Mouse (Mus musculus) forebrain, embryonic 14.5 days (tissue): ENCODE measurements around the gene Pola2. TPM values are rescaled to one million over a fixed set of nuclear protein-coding genes. Genes with fewer than 3 reads are reported as not detected.

Source experiments
- ATAC-seq: fragments of 200-750 bp; cut with Nextera tagmentation; 2 replicates; pipeline ENCODE4 v1.8.0; 2017; ENCODE audit warnings: mild to moderate bottlenecking, moderate library complexity
- DNase-seq: peaks from one replicate; pipeline ENCODE4 v3.0.0-alpha.2; 2015; ENCODE audit warnings: low spot score
- H3K27ac ChIP-seq: fragments of 300-500 bp; sonication (generic); 2 replicates; pipeline ENCODE4 v1.5.1; 2014; ENCODE audit warnings: low read depth, mild to moderate bottlenecking, control low read depth, low read length, moderate library complexity
- H3K27me3 ChIP-seq: fragments of 300-500 bp; sonication (generic); replicated peaks from 2 replicates; pipeline ENCODE4 v1.6.1; 2014; ENCODE audit warnings: low read length, control low read depth, mixed read lengths; ENCODE audit not compliant: control insufficient read depth, insufficient read depth
- H3K36me3 ChIP-seq: fragments of 300-500 bp; sonication (generic); 2 replicates; pipeline ENCODE4 v1.6.1; 2014; ENCODE audit warnings: low read length, control low read depth; ENCODE audit not compliant: control insufficient read depth, insufficient read depth
- H3K4me1 ChIP-seq: fragments of 300-500 bp; sonication (generic); 2 replicates; pipeline ENCODE4 v1.6.1; 2014; ENCODE audit warnings: antibody characterized with exemption, low read length, control low read depth; ENCODE audit not compliant: control insufficient read depth, insufficient read depth
- H3K4me2 ChIP-seq: fragments of 300-500 bp; sonication (generic); 2 replicates; pipeline ENCODE4 v1.6.1; 2014; ENCODE audit warnings: mild to moderate bottlenecking, control low read depth, low read length
- H3K4me3 ChIP-seq: fragments of 300-500 bp; sonication (generic); 2 replicates; pipeline ENCODE4 v1.5.1; 2014; ENCODE audit warnings: low read depth, low read length, control low read depth
- H3K9ac ChIP-seq: fragments of 300-500 bp; sonication (generic); 2 replicates; pipeline ENCODE4 v1.6.1; 2014; ENCODE audit warnings: mild to moderate bottlenecking, low read length, control low read depth, moderate library complexity
- H3K9me3 ChIP-seq: fragments of 300-500 bp; sonication (generic); replicated peaks from 2 replicates; pipeline ENCODE4 v1.6.1; 2016; ENCODE audit warnings: low read length, control low read depth, mixed read lengths; ENCODE audit not compliant: control insufficient read depth
- WGBS: fragments of 180-500 bp; shearing (Covaris S2); extraction: QIAGEN DNeasy Blood & Tissue Kit; methylation state at CpG from one replicate; pipeline ENCODE4 v1.1.7; 2014; 5-methylcytosine and 5-hydroxymethylcytosine counted together
- polyA plus RNA-seq: library from polyadenylated mRNA; unstranded; fragments of >200 nt; fragmentation: Nextera tagmentation; extraction: Ambion mirVana; gene quantifications from 2 replicates; pipeline ENCODE4 v1.2.1, GENCODE M21; 2014

Gene Pola2
- polyA plus RNA-seq, 1 experiment from 2014 or later, result 41.1 TPM

GRCm38 (mm10) chr19:5956685-5957084 is 7.3 kb downstream of the Pola2 start:
- Histone ChIP-seq H3K9me3 (no peaks in the 10 kb centered on the region), H3K27ac (no peak overlapping the region), H3K4me1 (no peaks in the 10 kb centered on the region), H3K9ac (no peak overlapping the region), H3K4me2 (no peak overlapping the region), H3K36me3 (peaks cover 51% of the 10 kb centered on the region), H3K27me3 (no peaks in the 10 kb centered on the region), H3K4me3 (no peak overlapping the region)
- ATAC-seq (0 out of 2 replicates have a peak, but pooled peaks have one; percentile 58), DNase-seq (peak; percentile 75)
- 19% methylated on average over 3 of the region's 3 CpGs for WGBS

DNA sequence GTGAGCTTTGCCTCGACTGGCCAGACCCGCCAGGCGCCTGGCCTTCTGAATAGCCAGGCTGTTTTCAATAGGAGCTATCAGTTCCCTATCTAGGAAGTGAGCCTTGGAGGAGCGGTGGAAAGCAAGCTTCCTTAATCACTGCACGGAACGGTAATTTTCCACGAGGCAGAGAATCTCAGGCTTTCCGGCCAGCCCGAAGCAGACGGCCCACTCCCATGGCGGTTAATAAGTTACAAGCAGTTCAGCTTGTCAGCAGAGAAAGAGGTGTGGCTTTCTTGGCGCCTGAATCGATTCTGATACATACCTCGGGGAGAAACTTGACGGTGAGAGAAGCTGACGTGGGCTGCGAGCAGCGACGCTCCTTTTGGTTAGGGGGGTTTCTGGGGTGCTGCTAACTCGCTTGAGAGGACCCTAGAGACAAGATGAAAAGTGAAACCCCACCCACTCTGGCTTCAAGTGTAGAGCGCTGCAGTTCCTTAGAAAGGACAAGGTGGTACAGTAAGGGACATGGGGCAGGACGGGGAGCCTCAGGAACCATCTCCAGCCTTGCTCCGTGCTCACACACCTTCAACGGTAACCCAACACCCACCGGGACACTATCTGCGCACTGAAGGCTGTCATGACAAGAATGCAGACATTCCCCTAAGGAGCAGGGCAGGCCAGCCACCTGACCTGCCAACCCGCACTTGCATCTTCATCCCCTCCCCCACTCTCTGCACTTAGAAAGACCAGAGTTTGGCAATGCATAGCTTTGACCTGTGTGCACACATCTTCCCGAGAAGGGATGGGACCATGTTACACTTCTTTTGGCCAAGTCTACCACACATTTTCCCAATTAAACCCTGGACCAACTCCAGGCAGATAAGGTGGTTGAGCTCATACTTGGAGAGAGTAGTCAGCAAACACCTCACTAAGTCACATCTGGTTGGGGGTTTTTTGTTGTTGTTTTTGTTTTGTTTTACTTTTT is 8.0 kb downstream of the Pola2 start:
- ATAC-seq (no peak), DNase-seq (no peak)
- no peak overlapping the region for H3K9ac ChIP-seq
- H3K4me3 ChIP-seq, result no peak overlapping the region
- H3K27me3 ChIP-seq, result no peaks in the 10 kb centered on the region
- no peaks in the 10 kb centered on the region for H3K4me1 ChIP-seq
- no peak overlapping the region for H3K27ac ChIP-seq
- H3K4me2 ChIP-seq, result no peak overlapping the region
- WGBS, result 90% methylated on average over 28 of the region's 28 CpGs
- H3K9me3 ChIP-seq, result no peaks in the 10 kb centered on the region
- peaks cover 58% of the 10 kb centered on the region for H3K36me3 ChIP-seq

- ATAC-seq, result no peak
- H3K4me1 ChIP-seq, result no peaks in the 10 kb centered on the region
- 96% methylated on average over 10 of the region's 10 CpGs for WGBS
- H3K4me3 ChIP-seq, result no peak overlapping the region
- H3K27ac ChIP-seq, result no peak overlapping the region
- H3K9ac ChIP-seq, result no peak overlapping the region
- no peak overlapping the region for H3K4me2 ChIP-seq
- DNase-seq, result no peak
- no peaks in the 10 kb centered on the region for H3K27me3 ChIP-seq
- no peaks in the 10 kb centered on the region for H3K9me3 ChIP-seq
- H3K36me3 ChIP-seq, result peaks cover 65% of the 10 kb centered on the region
Observed at GRCm38 (mm10) chr19:5954936-5955335, 9.1 kb downstream of the Pola2 start.

DNA sequence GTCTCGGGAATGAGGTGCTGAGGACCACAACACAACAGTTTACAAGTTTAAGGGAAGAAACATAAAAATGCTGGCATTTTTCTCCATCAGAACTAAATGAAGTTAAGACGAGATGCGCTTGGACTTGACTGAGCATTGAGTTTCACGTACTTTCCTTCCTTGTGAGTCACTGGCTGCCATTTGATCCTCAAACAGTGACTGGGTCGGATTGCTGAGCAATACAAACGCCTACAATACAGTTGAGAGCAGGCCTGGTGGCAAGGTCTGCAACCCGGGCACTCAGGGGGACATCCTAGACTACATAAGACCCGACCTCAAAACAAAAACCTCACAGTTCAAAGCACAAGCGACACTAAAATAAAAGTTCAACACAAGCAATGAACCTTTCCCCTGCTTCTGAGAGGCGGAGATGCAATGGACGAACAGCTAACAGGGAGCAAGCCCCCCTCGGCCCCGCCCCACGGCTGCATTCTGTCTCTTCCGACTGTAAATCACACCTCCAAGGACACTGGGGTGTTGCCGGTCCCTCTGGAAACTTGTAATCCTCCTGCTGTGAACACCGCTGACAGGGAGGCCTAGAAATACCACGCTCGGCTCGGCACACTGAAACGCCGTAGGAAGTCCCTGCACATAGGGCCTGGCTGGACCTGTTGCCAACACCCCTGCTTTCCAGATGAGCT is 9.8 kb downstream of the Pola2 start:
- Histone ChIP-seq H3K9me3 (no peaks in the 10 kb centered on the region), H3K4me2 (no peak overlapping the region), H3K4me1 (no peaks in the 10 kb centered on the region), H3K4me3 (no peak overlapping the region), H3K27ac (no peak overlapping the region), H3K36me3 (peaks cover 69% of the 10 kb centered on the region), H3K9ac (no peak overlapping the region), H3K27me3 (no peaks in the 10 kb centered on the region)
- 90% methylated on average over 22 of the region's 22 CpGs for WGBS
- no peak for DNase-seq
- ATAC-seq, result no peak

DNA sequence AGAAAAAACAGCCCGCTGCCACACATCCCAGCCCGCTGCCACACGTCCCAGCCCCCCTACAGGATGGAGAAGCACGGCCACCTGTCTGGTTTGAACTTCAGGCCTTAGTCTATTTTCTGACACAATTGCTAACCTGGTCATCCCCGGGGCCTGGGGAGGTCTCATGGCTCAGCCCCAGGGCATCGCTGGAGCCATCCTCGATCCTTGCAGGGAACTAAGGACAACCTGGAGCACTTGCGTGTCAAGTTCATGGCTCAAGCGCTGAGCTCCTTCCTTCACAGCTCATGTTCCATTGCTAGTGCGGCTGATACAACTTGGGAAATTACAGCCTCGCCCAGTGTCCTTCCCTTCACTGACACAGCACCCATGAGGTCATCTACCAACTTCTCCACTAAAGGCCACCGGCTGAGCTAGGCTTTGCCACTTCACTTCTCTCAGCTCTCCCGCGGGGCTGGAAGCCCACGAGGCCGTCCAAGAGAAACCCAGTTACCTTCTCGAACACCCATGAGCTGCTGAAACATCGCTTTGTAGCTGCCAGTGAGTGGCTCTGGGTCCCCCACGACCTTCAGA is 10.7 kb downstream of the Pola2 start:
- Histone ChIP-seq H3K4me1 (no peaks in the 10 kb centered on the region), H3K36me3 (peaks cover 70% of the 10 kb centered on the region), H3K9ac (no peak overlapping the region), H3K9me3 (no peaks in the 10 kb centered on the region), H3K4me2 (no peak overlapping the region), H3K27me3 (no peaks in the 10 kb centered on the region), H3K4me3 (no peak overlapping the region), H3K27ac (no peak overlapping the region)
- DNase-seq (no peak), ATAC-seq (no peak)
- WGBS, result 94% methylated on average over 19 of the region's 19 CpGs

- Histone ChIP-seq H3K36me3 (peaks cover 71% of the 10 kb centered on the region), H3K27me3 (no peaks in the 10 kb centered on the region), H3K4me2 (no peak overlapping the region), H3K27ac (no peak overlapping the region), H3K4me3 (no peak overlapping the region), H3K9me3 (no peaks in the 10 kb centered on the region), H3K9ac (no peak overlapping the region), H3K4me1 (no peaks in the 10 kb centered on the region)
- no peak for ATAC-seq
- no peak for DNase-seq
- WGBS, result 92% methylated on average over 13 of the region's 13 CpGs
Observed at GRCm38 (mm10) chr19:5952071-5952691, 11.8 kb downstream of the Pola2 start.

DNA sequence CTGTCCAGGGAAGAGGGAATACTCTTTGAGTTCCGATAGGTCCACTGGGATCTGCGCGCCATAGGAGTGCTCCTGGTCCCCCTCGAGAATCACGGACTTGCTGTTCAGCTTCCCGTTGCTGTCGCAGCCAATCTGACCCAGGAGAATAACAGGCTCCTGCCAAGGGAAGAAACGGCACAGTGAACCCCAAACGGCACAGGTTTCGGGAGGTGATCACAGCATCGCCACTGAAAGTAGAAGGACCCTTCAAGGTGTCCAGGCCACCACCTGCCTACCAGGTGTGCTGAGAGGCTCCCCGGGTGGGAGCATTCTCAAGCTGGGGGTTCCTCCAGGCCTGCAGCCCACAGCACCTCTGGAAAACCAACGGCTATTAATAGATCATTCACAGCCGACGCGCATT is 12.4 kb downstream of the Pola2 start:
- no peak for ATAC-seq
- H3K4me3 ChIP-seq, result no peak overlapping the region
- H3K4me2 ChIP-seq, result no peak overlapping the region
- 93% methylated on average over 16 of the region's 16 CpGs for WGBS
- H3K27me3 ChIP-seq, result no peaks in the 10 kb centered on the region
- peaks cover 73% of the 10 kb centered on the region for H3K36me3 ChIP-seq
- no peaks in the 10 kb centered on the region for H3K4me1 ChIP-seq
- H3K9me3 ChIP-seq, result no peaks in the 10 kb centered on the region
- DNase-seq, result no peak
- H3K27ac ChIP-seq, result no peak overlapping the region
- no peak overlapping the region for H3K9ac ChIP-seq

DNA sequence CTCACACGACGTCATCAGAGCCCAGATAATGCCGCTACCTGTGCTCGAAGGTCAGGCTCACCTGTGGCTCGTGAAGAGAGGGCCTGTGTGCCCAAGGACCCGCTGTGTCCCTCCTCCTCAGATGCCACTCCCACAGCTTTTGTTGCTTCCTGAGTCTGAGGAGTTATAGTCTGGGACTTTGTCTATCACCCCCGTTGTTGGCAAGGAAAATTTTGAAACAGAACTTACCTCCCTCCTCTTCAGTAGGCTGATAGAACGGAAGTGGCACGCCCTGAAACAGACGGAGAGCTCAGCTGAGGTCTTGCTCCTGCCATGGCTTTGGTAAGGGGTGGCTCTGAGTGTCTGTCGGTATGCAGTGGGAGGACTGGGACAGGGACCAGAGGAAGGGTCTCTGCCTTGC is 13.8 kb downstream of the Pola2 start:
- H3K27me3 ChIP-seq, result no peaks in the 10 kb centered on the region
- H3K36me3 ChIP-seq, result peaks cover 72% of the 10 kb centered on the region
- H3K27ac ChIP-seq, result no peak overlapping the region
- ATAC-seq (no peak), DNase-seq (no peak)
- no peak overlapping the region for H3K9ac ChIP-seq
- H3K4me3 ChIP-seq, result no peak overlapping the region
- H3K9me3 ChIP-seq, result no peaks in the 10 kb centered on the region
- no peak overlapping the region for H3K4me2 ChIP-seq
- WGBS, result 94% methylated on average over 11 of the region's 11 CpGs
- no peaks in the 10 kb centered on the region for H3K4me1 ChIP-seq
